Mouse (Mus musculus): ENCODE results near the gene Zfp697.
A peak's percentile ranks its signal among the peaks of the same experiment; 100 is the strongest.
"Not testable (repeated sequence)": the region's sequence is repeated elsewhere in the genome, so short reads cannot be mapped to it uniquely, and the experiment has no call there.

The Zfp697 gene

GRCm38 (mm10) chr3:98524552-98524951 is 142.3 kb downstream of the Zfp697 start:
- DNase-seq, result not testable (repeated sequence)

GRCm38 (mm10) chr3:98524978-98525377 is 142.7 kb downstream of the Zfp697 start:
- DNase-seq, result not testable (repeated sequence)

- DNase-seq, result not testable (repeated sequence)
Observed at GRCm38 (mm10) chr3:98547641-98548040, 165.4 kb downstream of the Zfp697 start.

GRCm38 (mm10) chr3:98548495-98548894 is 166.2 kb downstream of the Zfp697 start:
- not testable (repeated sequence) for DNase-seq

GRCm38 (mm10) chr3:98550215-98550614 is 168.0 kb downstream of the Zfp697 start:
- DNase-seq, result not testable (repeated sequence)

GRCm38 (mm10) chr3:98550832-98551231 is 168.6 kb downstream of the Zfp697 start:
- DNase-seq, result not testable (repeated sequence)

GRCm38 (mm10) chr3:98560711-98561110 is 178.4 kb downstream of the Zfp697 start:
- DNase-seq, result not testable (repeated sequence)

- DNase-seq, result not testable (repeated sequence)
Observed at GRCm38 (mm10) chr3:98563831-98564230, 181.6 kb downstream of the Zfp697 start.

- not testable (repeated sequence) for DNase-seq
Observed at GRCm38 (mm10) chr3:98564894-98565293, 182.6 kb downstream of the Zfp697 start.

- not testable (repeated sequence) for DNase-seq
Observed at GRCm38 (mm10) chr3:98567717-98568116, 185.5 kb downstream of the Zfp697 start.

- peak; percentile 72 to 79 for DNase-seq
Observed at GRCm38 (mm10) chr3:98581024-98581423, 198.8 kb downstream of the Zfp697 start.

GRCm38 (mm10) chr3:98582202-98582601 is 199.9 kb downstream of the Zfp697 start:
- not testable (repeated sequence) for DNase-seq

GRCm38 (mm10) chr3:98582622-98583021 is 200.4 kb downstream of the Zfp697 start:
- DNase-seq, result not testable (repeated sequence)

- DNase-seq, result no peak
Observed at GRCm38 (mm10) chr3:98587721-98588120, 205.5 kb downstream of the Zfp697 start.

GRCm38 (mm10) chr3:98588707-98589106 is 206.4 kb downstream of the Zfp697 start, which contains the start of gene Gm10681:
TSS of gene Gm10681 (minus strand) at chr3:98588807.
- no peak for DNase-seq

- DNase-seq, result not testable (repeated sequence)
Observed at GRCm38 (mm10) chr3:98613540-98613939, 231.3 kb downstream of the Zfp697 start.

- no peak for DNase-seq
Observed at GRCm38 (mm10) chr3:98613963-98614362, 231.7 kb downstream of the Zfp697 start.

GRCm38 (mm10) chr3:98614406-98614927 is 232.2 kb downstream of the Zfp697 start:
- DNase-seq, result not testable (repeated sequence)

- DNase-seq, result peak in 1 of 2 experiments; percentile 19
Observed at GRCm38 (mm10) chr3:98616244-98616643, 234.0 kb downstream of the Zfp697 start.

GRCm38 (mm10) chr3:98616786-98617185 is 234.5 kb downstream of the Zfp697 start:
- DNase-seq, result not testable (repeated sequence)

- DNase-seq, result no peak
Observed at GRCm38 (mm10) chr3:98629633-98630032, 247.4 kb downstream of the Zfp697 start.

GRCm38 (mm10) chr3:98630152-98630551 is 247.9 kb downstream of the Zfp697 start, which contains the start of gene Hsd3b5:
TSS of gene Hsd3b5 (minus strand) at chr3:98630252.
- no peak for DNase-seq

- DNase-seq, result no peak
Observed at GRCm38 (mm10) chr3:98635145-98635544, 252.9 kb downstream of the Zfp697 start.

- peak; percentile 59 to 82 for DNase-seq
Observed at GRCm38 (mm10) chr3:98680786-98681185, 298.5 kb downstream of the Zfp697 start.

- peak in 1 of 2 experiments; percentile 45 for DNase-seq
Observed at GRCm38 (mm10) chr3:98682401-98682800, 300.1 kb downstream of the Zfp697 start.

Measured in kidney, postnatal 36 days (tissue).